Mouse (Mus musculus) hindbrain, embryonic 15.5 days (tissue): ENCODE data around the gene Gm11034. TPM values are rescaled to one million over a fixed set of nuclear protein-coding genes. Genes with fewer than 3 reads are reported as not detected.

Experiments
- ATAC-seq: fragments of 200-750 bp; cut with Nextera tagmentation; 2 replicates; pipeline ENCODE4 v1.8.0; 2017; ENCODE audit warnings: low read depth, moderate number of reproducible peaks, moderate TSS enrichment; ENCODE audit not compliant: low FRiP score
- H3K27ac ChIP-seq: fragments of 300-500 bp; sonication (generic); replicated peaks from 2 replicates; pipeline ENCODE4 v1.5.1; 2015; ENCODE audit warnings: mild to moderate bottlenecking, inconsistent platforms
- H3K27me3 ChIP-seq: fragments of 300-500 bp; sonication (generic); 2 replicates; pipeline ENCODE4 v1.6.1; 2015; ENCODE audit warnings: control low read depth, inconsistent platforms
- H3K36me3 ChIP-seq: fragments of 300-500 bp; sonication (generic); 2 replicates; pipeline ENCODE4 v1.6.1; 2015; ENCODE audit warnings: control low read depth, inconsistent platforms
- H3K4me1 ChIP-seq: fragments of 300-500 bp; sonication (generic); replicated peaks from 2 replicates; pipeline ENCODE4 v1.6.1; 2015; ENCODE audit warnings: control low read depth, inconsistent platforms
- H3K4me2 ChIP-seq: fragments of 300-500 bp; sonication (generic); 2 replicates; pipeline ENCODE4 v1.6.1; 2015; ENCODE audit warnings: moderate library complexity, mild to moderate bottlenecking, inconsistent platforms
- H3K4me3 ChIP-seq: fragments of 300-500 bp; sonication (generic); 2 replicates; pipeline ENCODE4 v1.5.1; 2015; ENCODE audit warnings: mild to moderate bottlenecking, inconsistent platforms
- H3K9ac ChIP-seq: fragments of 300-500 bp; sonication (generic); 2 replicates; pipeline ENCODE4 v1.6.1; 2015; ENCODE audit warnings: inconsistent platforms
- H3K9me3 ChIP-seq: fragments of 300-500 bp; sonication (generic); 2 replicates; pipeline ENCODE4 v1.6.1; 2016; ENCODE audit warnings: control low read depth, inconsistent platforms
- WGBS: fragments of 180-500 bp; shearing (Covaris S2); methylation state at CpG from one replicate; pipeline ENCODE4 v1.1.7; 2015; 5-methylcytosine and 5-hydroxymethylcytosine counted together
- polyA plus RNA-seq: library from polyadenylated mRNA; unstranded; fragments of >200 nt; fragmentation: Nextera tagmentation; extraction: Ambion mirVana; gene quantifications from 2 replicates; pipeline ENCODE4 v1.2.1, GENCODE M21; 2015

The Gm11034 gene
- not detected in 2 replicates for polyA plus RNA-seq

GRCm38 (mm10) chr8:72213536-72213935 lies at the start of gene Gm11034:
Gm11034 (minus strand) TSS chr8:72213636.
- Histone ChIP-seq H3K9ac (no peak within 1 kb of the TSS), H3K4me2 (no peak within 1 kb of the TSS), H3K9me3 (no peaks in the 10 kb centered on the region), H3K27me3 (peaks cover 8% of the 10 kb centered on the region; the same call in 1 of the 2 replicates), H3K36me3 (no peaks in the 10 kb centered on the region), H3K4me1 (no peaks in the 10 kb centered on the region), H3K27ac (no peak within 1 kb of the TSS), H3K4me3 (no peak within 1 kb of the TSS)
- no peak for ATAC-seq
- 76% methylated on average over 4 of the region's 4 CpGs for WGBS

DNA sequence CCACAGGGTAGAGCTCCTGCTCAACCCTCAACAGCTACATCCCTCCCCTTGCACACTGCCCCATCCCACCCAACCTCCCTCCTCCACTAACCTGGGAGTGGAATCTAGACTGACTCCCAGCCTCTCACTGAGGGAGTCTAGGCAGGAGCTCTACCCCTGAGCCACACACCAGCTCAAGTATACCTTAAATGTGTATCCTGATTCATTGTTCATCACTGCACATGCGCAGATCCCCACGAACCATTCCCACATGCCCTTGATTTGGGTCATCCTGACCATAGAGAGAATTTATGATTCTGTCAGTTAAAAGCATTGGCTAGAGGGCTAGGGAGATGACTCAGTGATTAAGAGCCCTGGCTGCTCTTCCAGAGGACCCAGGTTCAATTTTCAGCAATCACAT lies 49.3 kb upstream of the Gm11034 start:
- H3K4me1 ChIP-seq = no peaks in the 10 kb centered on the region

DNA sequence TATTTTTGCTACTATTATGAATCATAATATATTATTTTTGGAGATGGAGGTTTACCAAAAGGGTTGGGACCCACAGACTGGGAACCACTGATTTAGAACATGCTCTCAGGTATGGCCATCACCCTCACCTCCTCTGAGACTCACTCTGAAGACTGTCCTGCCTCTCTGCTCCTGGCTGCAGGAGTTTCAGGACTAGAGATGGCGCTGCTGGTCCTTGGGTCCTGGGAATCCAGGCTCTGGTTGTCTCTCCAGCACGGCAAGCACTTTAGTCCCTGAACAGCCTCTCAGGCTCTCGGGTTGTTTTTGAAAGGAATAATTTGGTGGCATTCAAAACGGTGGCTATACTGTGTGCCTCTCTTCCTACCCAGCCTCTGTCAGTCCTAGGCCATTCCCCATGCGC lies 48.4 kb upstream of the Gm11034 start:
- no peak overlapping the region for H3K4me2 ChIP-seq
- H3K9me3 ChIP-seq = no peaks in the 10 kb centered on the region
- H3K9ac ChIP-seq = no peak overlapping the region
- no peak overlapping the region for H3K27ac ChIP-seq
- 54% methylated on average over 5 of the region's 5 CpGs for WGBS
- H3K27me3 ChIP-seq = no peaks in the 10 kb centered on the region
- H3K4me3 ChIP-seq = no peak overlapping the region
- ATAC-seq = no peak
- H3K4me1 ChIP-seq = no peaks in the 10 kb centered on the region
- no peaks in the 10 kb centered on the region for H3K36me3 ChIP-seq

More for the DNA sequence above, 49.3 kb upstream of the Gm11034 start:
- Histone ChIP-seq H3K9me3 (no peaks in the 10 kb centered on the region), H3K27ac (no peak overlapping the region), H3K36me3 (no peaks in the 10 kb centered on the region), H3K9ac (no peak overlapping the region), H3K4me3 (no peak overlapping the region), H3K27me3 (no peaks in the 10 kb centered on the region), H3K4me2 (no peak overlapping the region)
- no peak for ATAC-seq
- WGBS = 95% methylated on average over 2 of the region's 2 CpGs

GRCm38 (mm10) chr8:72261431-72261830 lies 48.0 kb upstream of the Gm11034 start:
- no peak overlapping the region for H3K4me2 ChIP-seq
- no peaks in the 10 kb centered on the region for H3K27me3 ChIP-seq
- no peak overlapping the region for H3K9ac ChIP-seq
- ATAC-seq = no peak
- no peak overlapping the region for H3K27ac ChIP-seq
- H3K4me1 ChIP-seq = no peaks in the 10 kb centered on the region
- no peak overlapping the region for H3K4me3 ChIP-seq
- no peaks in the 10 kb centered on the region for H3K36me3 ChIP-seq
- no peaks in the 10 kb centered on the region for H3K9me3 ChIP-seq

DNA sequence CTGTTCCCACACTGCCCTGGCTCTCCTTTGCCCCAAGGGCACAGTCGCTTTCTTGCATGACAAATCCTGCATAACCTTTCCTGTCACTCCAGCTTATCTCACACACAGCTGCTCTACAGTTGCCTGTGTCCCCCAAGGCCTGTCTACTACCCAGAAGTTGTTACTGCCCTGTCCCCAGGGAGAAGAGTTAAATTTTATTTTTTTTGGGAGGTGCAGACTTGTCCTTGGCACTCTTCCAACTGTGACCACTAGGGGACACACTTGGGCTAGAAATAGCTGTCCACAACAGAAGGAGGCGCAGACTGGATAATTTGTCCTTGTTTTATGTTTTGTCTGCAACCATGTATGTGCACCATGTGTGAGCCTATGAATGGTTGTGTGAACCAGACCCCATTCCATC lies 47.6 kb upstream of the Gm11034 start:
- Histone ChIP-seq H3K4me2 (no peak overlapping the region), H3K4me3 (no peak overlapping the region), H3K9me3 (no peaks in the 10 kb centered on the region), H3K9ac (no peak overlapping the region), H3K4me1 (no peaks in the 10 kb centered on the region), H3K27me3 (no peaks in the 10 kb centered on the region), H3K27ac (no peak overlapping the region), H3K36me3 (no peaks in the 10 kb centered on the region)
- WGBS = 33% methylated on average over 2 of the region's 2 CpGs
- peak; percentile 51 for ATAC-seq

- no peaks in the 10 kb centered on the region; the same call in 1 of the 2 replicates for H3K36me3 ChIP-seq
- H3K27me3 ChIP-seq = no peaks in the 10 kb centered on the region
- 57% methylated on average over 4 of the region's 4 CpGs for WGBS
- ATAC-seq = no peak; the same call in 1 of the 2 replicates
- H3K4me3 ChIP-seq = no peak overlapping the region
- H3K27ac ChIP-seq = no peak overlapping the region
- no peak overlapping the region for H3K9ac ChIP-seq
- no peak overlapping the region for H3K4me2 ChIP-seq
- no peaks in the 10 kb centered on the region for H3K4me1 ChIP-seq
- H3K9me3 ChIP-seq = no peaks in the 10 kb centered on the region
Measured at GRCm38 (mm10) chr8:72260585-72260984, 47.1 kb upstream of the Gm11034 start.

- no peak overlapping the region for H3K27ac ChIP-seq
- no peak for ATAC-seq
- 87% methylated on average over 2 of the region's 2 CpGs for WGBS
Measured at GRCm38 (mm10) chr8:72259862-72260261, 46.4 kb upstream of the Gm11034 start.

GRCm38 (mm10) chr8:72257902-72258238 lies 44.4 kb upstream of the Gm11034 start:
- H3K27me3 ChIP-seq = no peaks in the 10 kb centered on the region
- no peak for ATAC-seq
- no peaks in the 10 kb centered on the region for H3K4me1 ChIP-seq
- H3K9ac ChIP-seq = no peak overlapping the region
- H3K9me3 ChIP-seq = no peaks in the 10 kb centered on the region
- no peak overlapping the region for H3K4me2 ChIP-seq
- H3K27ac ChIP-seq = no peak overlapping the region
- 93% methylated on average over 1 of the region's 1 CpGs for WGBS
- peaks cover 19% of the 10 kb centered on the region for H3K36me3 ChIP-seq
- no peak overlapping the region for H3K4me3 ChIP-seq

More at GRCm38 (mm10) chr8:72259862-72260261, 46.4 kb upstream of the Gm11034 start:
- Histone ChIP-seq H3K4me2 (no peak overlapping the region), H3K36me3 (peaks cover 1% of the 10 kb centered on the region; the same call in 1 of the 2 replicates), H3K4me1 (no peaks in the 10 kb centered on the region), H3K27me3 (no peaks in the 10 kb centered on the region), H3K9ac (no peak overlapping the region), H3K4me3 (no peak overlapping the region), H3K9me3 (no peaks in the 10 kb centered on the region)

- Histone ChIP-seq H3K27me3 (no peaks in the 10 kb centered on the region), H3K4me3 (no peak overlapping the region), H3K4me2 (no peak overlapping the region), H3K9ac (no peak overlapping the region), H3K9me3 (no peaks in the 10 kb centered on the region), H3K4me1 (no peaks in the 10 kb centered on the region), H3K36me3 (peaks cover 25% of the 10 kb centered on the region), H3K27ac (no peak overlapping the region)
- 52% methylated on average over 7 of the region's 7 CpGs for WGBS
- ATAC-seq = peak; percentile 45; the same call in 1 of the 2 replicates
Measured at GRCm38 (mm10) chr8:72257171-72257901, 43.9 kb upstream of the Gm11034 start.

DNA sequence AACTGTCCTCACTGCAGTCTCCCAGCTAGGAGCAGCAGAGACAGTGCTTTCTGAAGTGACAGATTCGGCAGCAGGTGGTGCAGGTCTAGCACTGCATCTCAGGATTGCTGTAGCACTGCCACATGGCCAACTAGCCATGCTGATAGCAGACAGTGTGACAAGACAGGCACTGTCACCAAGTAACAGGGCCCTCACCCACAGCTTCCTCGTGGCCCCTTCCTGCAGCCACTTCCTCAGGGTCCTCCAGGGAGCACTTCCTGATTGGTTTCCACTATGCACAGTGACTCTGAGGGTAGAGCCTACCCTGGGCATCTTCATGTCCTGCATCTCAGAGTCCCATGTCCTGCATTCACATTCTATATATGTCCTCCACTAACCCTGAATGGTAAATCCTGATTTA lies 31.2 kb upstream of the Gm11034 start:
- 78% methylated on average over 2 of the region's 2 CpGs for WGBS
- ATAC-seq = no peak
- peaks cover 21% of the 10 kb centered on the region for H3K4me1 ChIP-seq
- no peak overlapping the region for H3K27ac ChIP-seq
- H3K9me3 ChIP-seq = no peaks in the 10 kb centered on the region
- peaks cover 16% of the 10 kb centered on the region; the same call in 1 of the 2 replicates for H3K36me3 ChIP-seq
- H3K9ac ChIP-seq = no peak overlapping the region
- no peak overlapping the region for H3K4me3 ChIP-seq
- H3K4me2 ChIP-seq = no peak overlapping the region
- no peaks in the 10 kb centered on the region for H3K27me3 ChIP-seq

- peaks cover 12% of the 10 kb centered on the region; the same call in 1 of the 2 replicates for H3K36me3 ChIP-seq
- no peaks in the 10 kb centered on the region for H3K27me3 ChIP-seq
- WGBS = 93% methylated on average over 1 of the region's 1 CpGs
- ATAC-seq = no peak
- H3K27ac ChIP-seq = no peak overlapping the region
- no peak overlapping the region for H3K4me2 ChIP-seq
- peaks cover 21% of the 10 kb centered on the region for H3K4me1 ChIP-seq
- H3K9me3 ChIP-seq = no peaks in the 10 kb centered on the region
- no peak overlapping the region for H3K4me3 ChIP-seq
- H3K9ac ChIP-seq = 0 out of 2 replicates have a peak overlapping the region, but pooled peaks have one; percentile 16
Measured at GRCm38 (mm10) chr8:72242226-72242625, 28.8 kb upstream of the Gm11034 start.

DNA sequence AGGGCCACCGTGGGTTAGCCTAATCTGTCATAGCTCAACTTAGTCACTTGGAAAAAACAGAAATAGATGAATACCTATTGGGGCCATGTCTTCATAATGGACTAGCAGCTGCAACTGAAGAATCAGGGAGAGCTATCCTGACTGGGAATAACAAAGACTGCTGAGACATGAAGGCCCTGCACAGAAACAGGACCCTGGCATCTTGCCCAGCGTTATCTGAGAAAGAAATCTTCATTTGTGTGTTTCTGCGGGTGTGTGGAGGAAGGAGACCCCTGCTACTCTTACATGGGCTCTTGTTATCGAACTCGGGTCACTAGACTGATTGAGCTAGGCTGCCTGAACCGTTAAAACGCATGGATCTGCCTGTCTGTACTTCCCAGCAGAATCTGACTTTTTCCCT lies 27.5 kb upstream of the Gm11034 start:
- H3K4me3 ChIP-seq = peak overlapping the region; percentile 61
- peak overlapping the region; percentile 96; the same call in 1 of the 2 replicates for H3K27ac ChIP-seq
- peak overlapping the region; percentile 72 for H3K4me2 ChIP-seq
- H3K9me3 ChIP-seq = no peaks in the 10 kb centered on the region
- ATAC-seq = no peak
- 0 out of 2 replicates have a peak, but pooled peaks cover 5% of the 10 kb centered on the region for H3K36me3 ChIP-seq
- peak overlapping the region; percentile 62 for H3K9ac ChIP-seq
- WGBS = 57% methylated on average over 7 of the region's 7 CpGs
- no peaks in the 10 kb centered on the region for H3K27me3 ChIP-seq
- H3K4me1 ChIP-seq = peaks cover 21% of the 10 kb centered on the region
